Mouse (Mus musculus) heart, embryonic 11.5 days (tissue): Measurements from ENCODE around the gene Guca2b. TPM values are rescaled to one million over a fixed set of nuclear protein-coding genes. Genes with fewer than 3 reads are reported as not detected.

Source experiments
- ATAC-seq: fragments of 200-750 bp; cut with Nextera tagmentation; replicated peaks from 2 replicates; pipeline ENCODE4 v1.8.0; 2017; ENCODE audit warnings: moderate library complexity; ENCODE audit not compliant: insufficient number of reproducible peaks, low FRiP score, low TSS enrichment
- H3K27ac ChIP-seq: fragments of 300-500 bp; sonication (generic); 2 replicates; pipeline ENCODE4 v1.5.1; 2014; ENCODE audit warnings: mild to moderate bottlenecking, low read depth, low read length
- H3K27me3 ChIP-seq: fragments of 300-500 bp; sonication (generic); 2 replicates; pipeline ENCODE4 v1.6.1; 2014; ENCODE audit warnings: mild to moderate bottlenecking, low read length, mixed read lengths; ENCODE audit not compliant: control insufficient read depth, insufficient read depth
- H3K36me3 ChIP-seq: fragments of 300-500 bp; sonication (generic); 2 replicates; pipeline ENCODE4 v1.6.1; 2014; ENCODE audit warnings: mild to moderate bottlenecking, low read length, moderate library complexity, mixed read lengths; ENCODE audit not compliant: control insufficient read depth, insufficient read depth
- H3K4me1 ChIP-seq: fragments of 300-500 bp; sonication (generic); 2 replicates; pipeline ENCODE4 v1.6.1; 2014; ENCODE audit warnings: low read length; ENCODE audit not compliant: control insufficient read depth, insufficient read depth
- H3K4me2 ChIP-seq: fragments of 300-500 bp; sonication (generic); 2 replicates; pipeline ENCODE4 v1.6.1; 2014; ENCODE audit warnings: mild to moderate bottlenecking, moderate library complexity
- H3K4me3 ChIP-seq: fragments of 300-500 bp; sonication (generic); 2 replicates; pipeline ENCODE4 v1.5.1; 2014; ENCODE audit warnings: low read depth, low read length
- H3K9ac ChIP-seq: fragments of 300-500 bp; sonication (generic); 2 replicates; pipeline ENCODE4 v1.6.1; 2014; ENCODE audit warnings: mild to moderate bottlenecking, low read depth, low read length, moderate library complexity
- H3K9me3 ChIP-seq: fragments of 300-500 bp; sonication (generic); replicated peaks from 2 replicates; pipeline ENCODE4 v1.6.1; 2016; ENCODE audit warnings: low read length; ENCODE audit not compliant: control insufficient read depth
- WGBS: fragments of 180-500 bp; shearing (Covaris S2); extraction: QIAGEN DNeasy Blood & Tissue Kit; methylation state at CpG from one replicate; pipeline ENCODE4 v1.1.7; 2014; ENCODE audit not compliant: insufficient replicate concordance; 5-methylcytosine and 5-hydroxymethylcytosine counted together
- polyA plus RNA-seq: library from polyadenylated mRNA; unstranded; fragments of >200 nt; fragmentation: Nextera tagmentation; extraction: Ambion mirVana; gene quantifications from 2 replicates; pipeline ENCODE4 v1.2.1, GENCODE M21; 2014

The Guca2b gene
- polyA plus RNA-seq, 1 experiment from 2014 or later, result not detected

GRCm38 (mm10) chr4:119663409-119664095 is 4.8 kb upstream of the Guca2b start:
- Histone ChIP-seq H3K9me3 (no peaks in the 10 kb centered on the region), H3K27me3 (no peaks in the 10 kb centered on the region), H3K4me1 (peaks cover 13% of the 10 kb centered on the region), H3K4me3 (no peak overlapping the region), H3K27ac (peak overlapping the region; percentile 87), H3K36me3 (no peaks in the 10 kb centered on the region), H3K9ac (no peak overlapping the region), H3K4me2 (no peak overlapping the region)
- WGBS, result 88% methylated on average over 14 of the region's 14 CpGs
- no peak for ATAC-seq

DNA sequence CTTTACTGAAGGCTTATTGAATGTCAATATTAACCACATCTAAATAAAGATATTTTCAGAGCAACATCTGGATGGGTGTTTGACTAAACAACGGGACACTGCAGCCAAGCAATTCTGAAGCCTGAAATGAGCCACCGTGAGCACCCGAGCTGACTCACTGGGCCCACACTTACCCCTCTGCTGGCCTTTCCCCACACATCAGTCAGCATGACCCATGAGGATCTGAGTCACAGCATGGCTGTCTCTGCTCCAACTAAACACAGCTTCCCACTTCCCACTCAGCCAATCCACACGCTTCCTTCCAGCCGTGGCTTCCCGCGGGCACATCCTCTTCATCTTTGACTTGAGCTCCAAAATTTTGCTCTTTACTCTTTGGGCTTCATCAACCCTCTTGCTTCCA is 4.2 kb upstream of the Guca2b start:
- no peak for ATAC-seq
- Histone ChIP-seq H3K9ac (no peak overlapping the region), H3K9me3 (no peaks in the 10 kb centered on the region), H3K27ac (peak overlapping the region; percentile 87), H3K4me3 (no peak overlapping the region), H3K27me3 (no peaks in the 10 kb centered on the region), H3K4me1 (peaks cover 13% of the 10 kb centered on the region), H3K36me3 (no peaks in the 10 kb centered on the region), H3K4me2 (no peak overlapping the region)
- 85% methylated on average over 7 of the region's 7 CpGs for WGBS

- Histone ChIP-seq H3K9me3 (no peaks in the 10 kb centered on the region), H3K27me3 (no peaks in the 10 kb centered on the region), H3K4me2 (peak overlapping the region; percentile 11; the same call in 1 of the 2 replicates), H3K4me1 (peaks cover 13% of the 10 kb centered on the region), H3K36me3 (no peaks in the 10 kb centered on the region), H3K27ac (peak overlapping the region; percentile 87), H3K4me3 (no peak overlapping the region), H3K9ac (no peak overlapping the region)
- WGBS, result 24% methylated on average over 4 of the region's 4 CpGs
- ATAC-seq, result peak; percentile 68; the same call in 1 of the 2 replicates
Observed at GRCm38 (mm10) chr4:119662151-119662550, 3.4 kb upstream of the Guca2b start.

- Histone ChIP-seq H3K27ac (no peak overlapping the region), H3K9me3 (no peaks in the 10 kb centered on the region), H3K4me1 (peaks cover 13% of the 10 kb centered on the region), H3K36me3 (no peaks in the 10 kb centered on the region), H3K9ac (no peak overlapping the region), H3K4me3 (no peak overlapping the region), H3K4me2 (no peak overlapping the region), H3K27me3 (no peaks in the 10 kb centered on the region)
- ATAC-seq, result no peak
- 70% methylated on average over 8 of the region's 8 CpGs for WGBS
Observed at GRCm38 (mm10) chr4:119660007-119660406, 1.3 kb upstream of the Guca2b start.

DNA sequence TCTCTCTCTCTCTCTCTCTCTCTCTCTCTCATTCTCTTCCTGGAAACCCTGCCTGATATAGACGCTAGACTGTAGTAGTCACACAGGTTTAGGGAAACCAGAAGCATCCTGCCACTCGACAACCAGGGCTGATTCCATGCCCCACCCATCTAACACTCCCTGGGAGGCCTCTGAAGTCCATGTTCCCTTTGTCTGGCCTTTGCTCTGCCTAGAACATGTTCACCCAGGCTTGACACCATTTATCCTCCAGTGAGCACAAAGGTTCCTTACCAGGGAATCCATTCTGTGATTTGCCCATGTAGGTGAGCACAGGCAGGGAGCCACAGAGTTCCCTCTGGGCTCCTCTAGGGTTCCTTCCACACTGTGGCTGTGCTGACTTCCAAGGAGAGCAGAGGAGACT is 508 bp downstream of the Guca2b start:
- no peaks in the 10 kb centered on the region; the same call in 1 of the 2 replicates for H3K9me3 ChIP-seq
- 47% methylated on average over 2 of the region's 2 CpGs for WGBS
- H3K36me3 ChIP-seq, result no peaks in the 10 kb centered on the region
- ATAC-seq, result no peak
- H3K27me3 ChIP-seq, result no peaks in the 10 kb centered on the region
- H3K4me2 ChIP-seq, result no peak overlapping the region
- H3K4me3 ChIP-seq, result no peak overlapping the region
- H3K27ac ChIP-seq, result no peak overlapping the region
- no peak overlapping the region for H3K9ac ChIP-seq
- H3K4me1 ChIP-seq, result peaks cover 10% of the 10 kb centered on the region

- 0 out of 2 replicates have a peak, but pooled peaks cover 5% of the 10 kb centered on the region for H3K4me1 ChIP-seq
- H3K27me3 ChIP-seq, result no peaks in the 10 kb centered on the region
- H3K4me2 ChIP-seq, result no peak overlapping the region
- ATAC-seq, result no peak
- 69% methylated on average over 1 of the region's 1 CpGs for WGBS
- H3K9ac ChIP-seq, result no peak overlapping the region
- no peaks in the 10 kb centered on the region for H3K36me3 ChIP-seq
- no peak overlapping the region for H3K27ac ChIP-seq
- peaks cover 4% of the 10 kb centered on the region; the same call in 1 of the 2 replicates for H3K9me3 ChIP-seq
- H3K4me3 ChIP-seq, result no peak overlapping the region
Observed at GRCm38 (mm10) chr4:119657011-119657410, 1.7 kb downstream of the Guca2b start.

GRCm38 (mm10) chr4:119642666-119643065 is 16.1 kb downstream of the Guca2b start:
- H3K36me3 ChIP-seq, result no peaks in the 10 kb centered on the region
- H3K9ac ChIP-seq, result no peak overlapping the region
- ATAC-seq, result no peak
- no peak overlapping the region for H3K27ac ChIP-seq
- H3K4me2 ChIP-seq, result no peak overlapping the region
- H3K27me3 ChIP-seq, result no peaks in the 10 kb centered on the region
- H3K4me3 ChIP-seq, result no peak overlapping the region
- WGBS, result 81% methylated on average over 4 of the region's 4 CpGs
- H3K4me1 ChIP-seq, result no peaks in the 10 kb centered on the region; the same call in 1 of the 2 replicates
- H3K9me3 ChIP-seq, result no peaks in the 10 kb centered on the region; the same call in 1 of the 2 replicates

- Histone ChIP-seq H3K4me2 (no peak overlapping the region), H3K4me1 (peaks cover 22% of the 10 kb centered on the region), H3K27ac (no peak overlapping the region), H3K36me3 (no peaks in the 10 kb centered on the region), H3K27me3 (no peaks in the 10 kb centered on the region), H3K9ac (no peak overlapping the region), H3K4me3 (no peak overlapping the region), H3K9me3 (no peaks in the 10 kb centered on the region; the same call in 1 of the 2 replicates)
- WGBS, result 56% methylated on average over 11 of the region's 11 CpGs
- ATAC-seq, result no peak
Observed at GRCm38 (mm10) chr4:119638656-119639055, 20.1 kb downstream of the Guca2b start.

DNA sequence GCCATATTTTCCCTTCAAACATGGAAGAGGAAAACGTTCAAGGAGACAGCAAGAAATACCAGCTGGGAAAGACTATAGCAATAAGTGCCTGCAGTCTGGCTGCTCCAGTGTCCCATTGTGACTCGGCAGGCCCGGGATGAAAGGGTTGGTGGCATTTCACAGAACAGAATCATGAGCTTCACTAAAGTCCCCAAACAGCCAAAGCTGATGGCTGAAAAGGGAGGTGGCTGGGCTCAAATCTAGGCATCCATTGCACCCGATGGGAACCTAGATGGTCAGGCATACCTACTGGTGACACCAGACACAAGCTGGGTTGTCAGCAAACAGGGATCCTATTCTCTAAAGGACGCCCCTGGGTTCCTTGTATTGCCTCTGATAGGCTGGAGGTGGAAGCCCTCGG is 20.8 kb downstream of the Guca2b start:
- Histone ChIP-seq H3K9me3 (no peaks in the 10 kb centered on the region; the same call in 1 of the 2 replicates), H3K4me1 (peaks cover 29% of the 10 kb centered on the region), H3K27ac (no peak overlapping the region), H3K9ac (no peak overlapping the region), H3K27me3 (no peaks in the 10 kb centered on the region), H3K4me2 (no peak overlapping the region), H3K36me3 (no peaks in the 10 kb centered on the region), H3K4me3 (no peak overlapping the region)
- ATAC-seq, result no peak
- WGBS, result 76% methylated on average over 6 of the region's 6 CpGs
